Mouse (Mus musculus): ENCODE data around the gene Ndufs1. TPM values are rescaled to one million over a fixed set of nuclear protein-coding genes. Genes with fewer than 3 reads are reported as not detected.

The Ndufs1 gene
- polyA plus RNA-seq, 1 experiment from 2014 or later: 184 TPM

DNA sequence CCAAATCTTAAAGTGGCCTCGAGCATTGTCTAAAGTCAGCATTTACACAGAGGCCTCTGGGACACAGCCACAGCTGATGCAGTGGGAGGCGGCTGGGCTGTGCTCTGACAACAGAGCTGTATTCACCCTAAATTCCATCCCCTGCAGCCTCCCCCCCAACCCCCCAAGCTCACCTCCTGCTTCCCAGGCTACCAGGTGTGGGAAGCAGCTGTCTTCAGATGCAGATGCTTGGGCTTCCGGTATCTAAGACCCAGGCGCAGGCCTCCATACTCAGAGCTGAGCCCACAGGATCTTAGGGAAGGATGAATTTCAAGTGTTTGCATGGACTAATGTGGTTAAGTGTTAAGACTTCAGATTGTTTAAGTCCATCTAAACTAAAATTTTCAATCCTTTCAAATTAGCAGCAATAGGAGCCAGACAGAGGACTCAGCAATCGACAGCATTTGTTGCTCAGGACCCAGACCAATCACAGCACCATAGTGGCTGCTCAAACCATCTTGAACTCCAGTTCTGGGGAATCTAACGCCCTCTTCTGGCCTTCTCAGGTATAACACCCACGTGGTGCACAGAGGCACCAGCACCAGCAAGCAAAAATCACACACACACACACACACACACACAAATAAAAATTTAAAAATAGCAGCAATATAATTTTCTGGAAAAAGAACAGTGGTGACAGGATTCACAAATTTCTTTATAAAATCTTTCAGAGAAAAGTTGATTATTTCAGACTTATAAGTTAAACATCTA is 65.9 kb downstream of the Ndufs1 start:
- Histone ChIP-seq H3K4me3 (ENCODE audit: low read depth, low read length) (no peak overlapping the region), H3K9ac (ENCODE audit: low read depth, low read length) (0 out of 2 replicates have a peak overlapping the region, but pooled peaks have one; percentile 20), H3K9me3 (ENCODE audit: control insufficient read depth, low read length) (no peaks in the 10 kb centered on the region), H3K4me2 (no peak overlapping the region), H3K27me3 (replicated peaks; ENCODE audit: control insufficient read depth, insufficient read depth, low read length) (no peaks in the 10 kb centered on the region), H3K27ac (ENCODE audit: low read depth, low read length) (no peak overlapping the region), H3K4me1 (replicated peaks; ENCODE audit: control insufficient read depth, insufficient read depth, low read length) (peaks cover 20% of the 10 kb centered on the region), H3K36me3 (ENCODE audit: control insufficient read depth, insufficient read depth, low read length) (no peaks in the 10 kb centered on the region; the same call in 1 of the 2 replicates)
- 56% methylated on average over 7 of the region's 7 CpGs for WGBS
- DNase-seq (ENCODE audit: low spot score): no peak
- no peak for ATAC-seq (replicated peaks; ENCODE audit: low FRiP score)

GRCm38 (mm10) chr1:63107614-63108327 is 68.9 kb downstream of the Ndufs1 start:
- no peak overlapping the region for H3K9ac ChIP-seq (ENCODE audit: low read depth, low read length)
- peaks cover 8% of the 10 kb centered on the region; the same call in 1 of the 2 replicates for H3K36me3 ChIP-seq (ENCODE audit: control insufficient read depth, insufficient read depth, low read length)
- no peak for DNase-seq (ENCODE audit: low spot score)
- 81% methylated on average over 6 of the region's 6 CpGs for WGBS
- no peaks in the 10 kb centered on the region for H3K27me3 ChIP-seq (replicated peaks; ENCODE audit: control insufficient read depth, insufficient read depth, low read length)
- H3K4me2 ChIP-seq: no peak overlapping the region
- H3K4me3 ChIP-seq (ENCODE audit: low read depth, low read length): no peak overlapping the region
- no peak for ATAC-seq (replicated peaks; ENCODE audit: low FRiP score)
- H3K27ac ChIP-seq (ENCODE audit: low read depth, low read length): no peak overlapping the region
- no peaks in the 10 kb centered on the region for H3K9me3 ChIP-seq (ENCODE audit: control insufficient read depth, low read length)
- H3K4me1 ChIP-seq (replicated peaks; ENCODE audit: control insufficient read depth, insufficient read depth, low read length): peaks cover 20% of the 10 kb centered on the region

DNA sequence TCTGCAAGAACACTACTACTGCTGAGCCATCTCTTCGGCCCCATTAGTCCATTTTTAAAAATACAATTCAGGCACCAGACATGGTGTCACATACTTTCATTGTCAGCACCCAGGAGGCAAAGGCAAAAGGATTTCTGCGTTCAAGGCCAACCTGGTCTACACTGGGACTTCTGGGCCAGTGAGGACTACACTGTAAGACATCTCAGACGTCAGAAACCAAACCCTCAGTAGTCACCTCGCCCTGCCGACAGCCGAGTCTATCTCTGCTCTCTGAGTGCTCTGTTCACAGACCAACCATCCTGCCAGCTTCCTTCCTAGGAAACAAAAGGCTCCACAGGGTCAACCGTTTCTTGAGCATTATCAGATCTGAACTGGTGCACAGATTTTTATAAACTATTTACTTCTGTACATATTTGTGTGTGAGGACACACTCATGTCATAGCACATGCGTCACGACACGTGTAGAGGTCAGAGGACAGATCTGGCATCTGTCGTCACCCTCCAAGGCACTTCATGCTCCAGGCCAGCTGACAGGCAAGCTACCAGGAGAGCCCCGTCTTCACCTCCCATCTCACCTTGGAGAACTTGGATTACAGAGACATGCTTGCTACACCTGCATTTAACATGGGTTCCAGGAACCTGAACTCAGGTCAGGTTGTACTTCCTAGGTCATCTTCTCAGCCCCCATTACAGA is 73.7 kb downstream of the Ndufs1 start:
- no peak for ATAC-seq (replicated peaks; ENCODE audit: low FRiP score)
- Histone ChIP-seq H3K36me3 (ENCODE audit: control insufficient read depth, insufficient read depth, low read length) (peaks cover 25% of the 10 kb centered on the region), H3K9me3 (ENCODE audit: control insufficient read depth, low read length) (no peaks in the 10 kb centered on the region), H3K4me2 (no peak overlapping the region), H3K4me3 (ENCODE audit: low read depth, low read length) (no peak overlapping the region), H3K27me3 (replicated peaks; ENCODE audit: control insufficient read depth, insufficient read depth, low read length) (no peaks in the 10 kb centered on the region), H3K9ac (ENCODE audit: low read depth, low read length) (no peak overlapping the region), H3K4me1 (replicated peaks; ENCODE audit: control insufficient read depth, insufficient read depth, low read length) (0 out of 2 replicates have a peak, but pooled peaks cover 4% of the 10 kb centered on the region), H3K27ac (ENCODE audit: low read depth, low read length) (no peak overlapping the region)
- no peak for DNase-seq (ENCODE audit: low spot score)
- 89% methylated on average over 12 of the region's 12 CpGs for WGBS

DNA sequence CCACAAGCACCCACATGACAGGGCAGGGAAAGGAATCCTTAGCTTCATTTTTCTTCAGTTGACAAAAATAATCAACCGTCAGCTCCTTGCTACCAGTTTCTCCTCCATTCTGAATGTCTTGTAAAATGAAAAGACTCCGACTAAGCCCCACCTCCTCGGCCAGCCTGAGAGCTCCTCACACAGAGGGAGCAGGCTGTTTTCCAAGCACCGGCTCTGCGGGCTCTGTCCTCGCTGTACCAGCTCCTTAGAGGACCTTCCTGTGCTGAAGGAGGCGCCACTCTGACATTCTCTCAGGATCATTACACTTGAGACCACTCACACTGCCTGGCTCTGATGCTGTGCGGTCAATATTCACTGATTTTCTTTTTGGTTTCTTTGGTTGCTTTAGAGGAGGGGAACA is 76.4 kb downstream of the Ndufs1 start:
- 93% methylated on average over 8 of the region's 8 CpGs for WGBS

DNA sequence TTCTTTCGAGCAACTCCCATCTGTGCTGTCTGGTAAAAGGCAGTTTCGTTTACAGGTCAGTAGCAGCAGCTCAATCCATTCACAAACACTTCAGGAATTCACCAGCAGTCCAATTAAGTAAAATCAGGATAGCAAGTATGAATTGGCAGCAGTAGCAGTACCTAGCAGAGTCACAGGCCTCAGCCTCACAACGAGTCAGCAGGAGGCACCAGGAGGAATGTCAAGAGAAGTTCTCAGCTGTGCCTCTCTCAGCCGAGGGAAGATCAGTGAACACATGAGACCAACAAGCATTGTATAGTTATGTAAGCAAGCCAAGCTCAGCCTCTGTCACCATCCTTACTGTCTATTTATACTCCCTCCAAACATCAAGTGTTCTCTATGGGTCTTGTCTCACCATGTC is 77.8 kb downstream of the Ndufs1 start:
- no peak overlapping the region for H3K9ac ChIP-seq (ENCODE audit: low read depth, low read length)
- peaks cover 24% of the 10 kb centered on the region for H3K36me3 ChIP-seq (ENCODE audit: control insufficient read depth, insufficient read depth, low read length)
- H3K4me2 ChIP-seq: no peak overlapping the region
- DNase-seq (ENCODE audit: low spot score) (no peak), ATAC-seq (replicated peaks; ENCODE audit: low FRiP score) (no peak)
- no peaks in the 10 kb centered on the region for H3K9me3 ChIP-seq (ENCODE audit: control insufficient read depth, low read length)
- 82% methylated on average over 4 of the region's 4 CpGs for WGBS
- H3K4me3 ChIP-seq (ENCODE audit: low read depth, low read length): no peak overlapping the region
- H3K27ac ChIP-seq (ENCODE audit: low read depth, low read length): no peak overlapping the region
- H3K27me3 ChIP-seq (replicated peaks; ENCODE audit: control insufficient read depth, insufficient read depth, low read length): no peaks in the 10 kb centered on the region
- H3K4me1 ChIP-seq (replicated peaks; ENCODE audit: control insufficient read depth, insufficient read depth, low read length): no peaks in the 10 kb centered on the region

More for the DNA sequence above, 76.4 kb downstream of the Ndufs1 start:
- no peaks in the 10 kb centered on the region for H3K9me3 ChIP-seq (ENCODE audit: control insufficient read depth, low read length)
- DNase-seq (ENCODE audit: low spot score) (no peak), ATAC-seq (replicated peaks; ENCODE audit: low FRiP score) (no peak)
- H3K27ac ChIP-seq (ENCODE audit: low read depth, low read length): no peak overlapping the region
- H3K4me3 ChIP-seq (ENCODE audit: low read depth, low read length): no peak overlapping the region
- H3K36me3 ChIP-seq (ENCODE audit: control insufficient read depth, insufficient read depth, low read length): peaks cover 25% of the 10 kb centered on the region
- no peaks in the 10 kb centered on the region for H3K4me1 ChIP-seq (replicated peaks; ENCODE audit: control insufficient read depth, insufficient read depth, low read length)
- no peak overlapping the region for H3K4me2 ChIP-seq
- no peaks in the 10 kb centered on the region for H3K27me3 ChIP-seq (replicated peaks; ENCODE audit: control insufficient read depth, insufficient read depth, low read length)
- no peak overlapping the region for H3K9ac ChIP-seq (ENCODE audit: low read depth, low read length)

DNA sequence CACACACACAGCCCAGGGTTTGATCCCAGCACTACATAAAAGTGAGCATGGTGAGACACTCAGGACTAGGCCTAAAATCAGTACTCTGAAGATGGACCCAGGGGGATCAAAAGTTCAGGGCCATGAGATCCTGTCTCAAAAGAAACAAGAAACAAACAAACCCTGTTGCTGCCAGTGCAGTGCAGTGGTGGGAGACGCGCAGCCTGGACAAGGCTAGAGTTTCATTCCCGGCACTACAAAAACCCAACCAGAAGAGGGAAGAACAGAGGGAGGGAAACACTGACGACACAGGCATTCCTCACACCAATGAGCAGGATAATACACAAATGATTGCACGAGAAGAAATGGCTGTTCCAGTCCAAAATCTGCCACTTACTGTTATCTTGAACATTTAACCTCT is 80.6 kb downstream of the Ndufs1 start:
- no peak overlapping the region for H3K9ac ChIP-seq (ENCODE audit: low read depth, low read length)
- no peaks in the 10 kb centered on the region for H3K27me3 ChIP-seq (replicated peaks; ENCODE audit: control insufficient read depth, insufficient read depth, low read length)
- H3K4me2 ChIP-seq: no peak overlapping the region
- ATAC-seq (replicated peaks; ENCODE audit: low FRiP score) (no peak), DNase-seq (ENCODE audit: low spot score) (no peak)
- peaks cover 30% of the 10 kb centered on the region for H3K36me3 ChIP-seq (ENCODE audit: control insufficient read depth, insufficient read depth, low read length)
- no peak overlapping the region for H3K27ac ChIP-seq (ENCODE audit: low read depth, low read length)
- no peaks in the 10 kb centered on the region for H3K4me1 ChIP-seq (replicated peaks; ENCODE audit: control insufficient read depth, insufficient read depth, low read length)
- H3K9me3 ChIP-seq (ENCODE audit: control insufficient read depth, low read length): no peaks in the 10 kb centered on the region
- WGBS: 89% methylated on average over 5 of the region's 5 CpGs
- H3K4me3 ChIP-seq (ENCODE audit: low read depth, low read length): no peak overlapping the region

Small RNA genes lying within 50 kb of the gene (microRNA-seq; reads per million reads assigned to microRNA genes)
- not detected for gene Gm24557 (ENCODE audit: borderline number of aligned reads)
- not detected for gene Gm27512 (ENCODE audit: borderline number of aligned reads)

Other genes with a start within 250 kb of the Ndufs1 start
- gene Ino80d, start 62.2 kb downstream of the Ndufs1 start, polyA plus RNA-seq (2014; fragmentation: Nextera tagmentation; extraction: Ambion mirVana): 8.5 and 10.6 TPM in 2 replicates
- 694 and 775 TPM in 2 replicates for gene Eef1b2, start within 50 bp of the Ndufs1 start, polyA plus RNA-seq (2014; fragmentation: Nextera tagmentation; extraction: Ambion mirVana)
- gene Gpr1, start 37.7 kb upstream of the Ndufs1 start, polyA plus RNA-seq (2014; fragmentation: Nextera tagmentation; extraction: Ambion mirVana): 0.09 and 0.14 TPM in 2 replicates
- gene Zdbf2, start 96.4 kb upstream of the Ndufs1 start, polyA plus RNA-seq (2014; fragmentation: Nextera tagmentation; extraction: Ambion mirVana): 3.8 TPM in 2 replicates